ENCODE assay signal across 8 mouse cellular contexts in genomic region chr17:34038440-34038839, GRCm38 (mm10). TPM values are rescaled to one million over a fixed set of nuclear protein-coding genes. Genes with fewer than 3 reads are reported as not detected.
DNase-seq lines count a peak whose midpoint lies in the region; ATAC-seq and TF ChIP-seq lines count a peak whose summit lies in the region.

No protein-coding gene starts in this region.

- H3K4me1 ChIP-seq in kidney, postnatal 0 days (replicated peaks; ENCODE audit: insufficient read depth, low read length), result peaks cover 14% of the 10 kb centered on the region
- peaks cover 21% of the 10 kb centered on the region for H3K4me1 ChIP-seq in forebrain, embryonic 16.5 days (replicated peaks; ENCODE audit: control insufficient read depth, insufficient read depth, low read length)
- peaks cover 52% of the 10 kb centered on the region for H3K4me1 ChIP-seq in neural tube, embryonic 13.5 days (replicated peaks)

- H3K27ac ChIP-seq in kidney, postnatal 0 days, result no peak overlapping the region
- H3K27ac ChIP-seq in forebrain, embryonic 16.5 days (ENCODE audit: low read length), result no peak overlapping the region
- H3K27ac ChIP-seq in neural tube, embryonic 13.5 days (replicated peaks), result 0 out of 2 replicates have a peak overlapping the region, but pooled peaks have one; percentile 18

- H3K4me3 ChIP-seq in kidney, postnatal 0 days (replicated peaks; ENCODE audit: low read depth, low read length), result 0 out of 2 replicates have a peak overlapping the region, but pooled peaks have one; percentile 1
- peak overlapping the region; percentile 33 for H3K4me3 ChIP-seq in forebrain, embryonic 16.5 days (replicated peaks; ENCODE audit: low read length)
- peak overlapping the region; percentile 28 for H3K4me3 ChIP-seq in neural tube, embryonic 13.5 days

- H3K36me3 ChIP-seq in kidney, postnatal 0 days (ENCODE audit: insufficient read depth, low read length), result peaks cover 32% of the 10 kb centered on the region
- H3K36me3 ChIP-seq in forebrain, embryonic 16.5 days (ENCODE audit: control insufficient read depth, insufficient read depth), result peaks cover 19% of the 10 kb centered on the region
- H3K36me3 ChIP-seq in neural tube, embryonic 13.5 days, result peaks cover 47% of the 10 kb centered on the region

- H3K27me3 ChIP-seq in kidney, postnatal 0 days (ENCODE audit: insufficient read depth, low read length), result 0 out of 2 replicates have a peak, but pooled peaks cover 4% of the 10 kb centered on the region
- H3K27me3 ChIP-seq in forebrain, embryonic 16.5 days (replicated peaks; ENCODE audit: control insufficient read depth, insufficient read depth, low read length), result no peaks in the 10 kb centered on the region
- no peaks in the 10 kb centered on the region for H3K27me3 ChIP-seq in neural tube, embryonic 13.5 days

- H3K9me3 ChIP-seq in kidney, postnatal 0 days (replicated peaks; ENCODE audit: low read length), result no peaks in the 10 kb centered on the region
- H3K9me3 ChIP-seq in forebrain, embryonic 16.5 days (ENCODE audit: control insufficient read depth, low read length), result no peaks in the 10 kb centered on the region
- H3K9me3 ChIP-seq in neural tube, embryonic 13.5 days, result no peaks in the 10 kb centered on the region

- DNase-seq in kidney, postnatal 0 days (ENCODE audit: low spot score), result no peak
- no peak for DNase-seq in kidney, adult 18-20 months
- DNase-seq in cerebellum, postnatal 14 days, result peak; percentile 53 to 62
- DNase-seq in left cerebral cortex, adult 8-10 months (ENCODE audit: low spot score in 2 of 2), result peak; percentile 45 to 67
- no peak for DNase-seq in thymus, postnatal 14 days

- WGBS in kidney, postnatal 0 days, result 16% methylated on average over 17 of the region's 21 CpGs
- WGBS in forebrain, embryonic 16.5 days, result 4% methylated on average over 21 of the region's 21 CpGs
- 10% methylated on average over 17 of the region's 21 CpGs for WGBS in neural tube, embryonic 13.5 days

- no peak overlapping the region for H3K9ac ChIP-seq in kidney, postnatal 0 days (ENCODE audit: low read depth, low read length)
- H3K9ac ChIP-seq in forebrain, embryonic 16.5 days (replicated peaks; ENCODE audit: low read depth, low read length), result peak overlapping the region; percentile 40
- peak overlapping the region; percentile 67 for H3K9ac ChIP-seq in neural tube, embryonic 13.5 days

- TF ChIP-seq CTCF in kidney, postnatal 0 days (IDR thresholded peaks at IDR 0.05; ENCODE audit: low read depth), result no peak

- no peak for ATAC-seq in kidney, postnatal 0 days (replicated peaks; ENCODE audit: low FRiP score, low read depth)
- peak; percentile 34 for ATAC-seq in forebrain, embryonic 16.5 days
- peak; percentile 40 for ATAC-seq in neural tube, embryonic 13.5 days (ENCODE audit: low read depth)
- no peak for ATAC-seq in CD4-positive, CD25-positive, alpha-beta regulatory T cell, adult 4 months

- H3K4me2 ChIP-seq in kidney, postnatal 0 days (ENCODE audit: low read length), result peak overlapping the region; percentile 51
- H3K4me2 ChIP-seq in forebrain, embryonic 16.5 days (ENCODE audit: low read length), result peak overlapping the region; percentile 72
- peak overlapping the region; percentile 62 for H3K4me2 ChIP-seq in neural tube, embryonic 13.5 days

RNA-seq across cellular contexts. Expression of gene Col11a2, which starts 0.8 kb away (rescaled TPM):
- polyA plus RNA-seq in kidney, postnatal 0 days (2015; fragmentation: Nextera tagmentation; extraction: Ambion mirVana), result 1.4 and 1.6 TPM in 2 replicates
- 2.3 and 4.0 TPM in 2 replicates for polyA plus RNA-seq in forebrain, embryonic 16.5 days (2015; fragmentation: Nextera tagmentation; extraction: Ambion mirVana)
- total RNA-seq in left cerebral cortex, adult 8-10 months (2022), result 10 to 100 TPM; 12.6 to 18.0 (median 16.8) TPM
- polyA plus RNA-seq in neural tube, embryonic 13.5 days (2015; fragmentation: Nextera tagmentation; extraction: Ambion mirVana), result 4.5 and 4.7 TPM in 2 replicates
- polyA plus RNA-seq in CD4-positive, CD25-positive, alpha-beta regulatory T cell, adult 4 months (2017; shearing (Covaris generic)), result under 1 TPM; 0.15 to 0.42 TPM

RNA-seq across cellular contexts. Expression of gene Rxrb, which starts 6.8 kb away (rescaled TPM):
- polyA plus RNA-seq in kidney, postnatal 0 days (2015; fragmentation: Nextera tagmentation; extraction: Ambion mirVana), result 42.3 and 46.1 TPM in 2 replicates
- polyA plus RNA-seq in forebrain, embryonic 16.5 days (2015; fragmentation: Nextera tagmentation; extraction: Ambion mirVana), result 55.6 and 60.2 TPM in 2 replicates
- 10 to 100 TPM; 72.8 to 87.6 (median 78.1) TPM for total RNA-seq in left cerebral cortex, adult 8-10 months (2022)
- polyA plus RNA-seq in neural tube, embryonic 13.5 days (2015; fragmentation: Nextera tagmentation; extraction: Ambion mirVana), result 57.4 and 57.5 TPM in 2 replicates
- polyA plus RNA-seq in CD4-positive, CD25-positive, alpha-beta regulatory T cell, adult 4 months (2017; shearing (Covaris generic)), result 10 to 100 TPM; 11.2 to 12.5 TPM

RNA-seq across cellular contexts. Expression of gene Slc39a7, which starts 7.0 kb away (rescaled TPM):
- polyA plus RNA-seq in kidney, postnatal 0 days (2015; fragmentation: Nextera tagmentation; extraction: Ambion mirVana), result 149 and 165 TPM in 2 replicates
- 148 and 157 TPM in 2 replicates for polyA plus RNA-seq in forebrain, embryonic 16.5 days (2015; fragmentation: Nextera tagmentation; extraction: Ambion mirVana)
- total RNA-seq in left cerebral cortex, adult 8-10 months (2022), result 10 to 100 TPM; 91.2 to 98.6 (median 95.0) TPM
- 158 and 161 TPM in 2 replicates for polyA plus RNA-seq in neural tube, embryonic 13.5 days (2015; fragmentation: Nextera tagmentation; extraction: Ambion mirVana)
- polyA plus RNA-seq in CD4-positive, CD25-positive, alpha-beta regulatory T cell, adult 4 months (2017; shearing (Covaris generic)), result 10 to 100 TPM; 53.0 to 92.6 TPM

RNA-seq across cellular contexts. Expression of gene H2-Ke6, which starts 10.6 kb away (rescaled TPM):
- 64.9 and 65.7 TPM in 2 replicates for polyA plus RNA-seq in kidney, postnatal 0 days (2015; fragmentation: Nextera tagmentation; extraction: Ambion mirVana)
- 63.9 and 65.4 TPM in 2 replicates for polyA plus RNA-seq in forebrain, embryonic 16.5 days (2015; fragmentation: Nextera tagmentation; extraction: Ambion mirVana)
- 10 to 100 TPM; 45.6 to 50.2 (median 46.4) TPM for total RNA-seq in left cerebral cortex, adult 8-10 months (2022)
- 61.7 and 65.0 TPM in 2 replicates for polyA plus RNA-seq in neural tube, embryonic 13.5 days (2015; fragmentation: Nextera tagmentation; extraction: Ambion mirVana)
- 10 to 100 TPM; 20.9 to 21.4 TPM for polyA plus RNA-seq in CD4-positive, CD25-positive, alpha-beta regulatory T cell, adult 4 months (2017; shearing (Covaris generic))

RNA-seq across cellular contexts. Expression of gene Ring1, which starts 14.0 kb away (rescaled TPM):
- 17.9 and 23.3 TPM in 2 replicates for polyA plus RNA-seq in kidney, postnatal 0 days (2015; fragmentation: Nextera tagmentation; extraction: Ambion mirVana)
- polyA plus RNA-seq in forebrain, embryonic 16.5 days (2015; fragmentation: Nextera tagmentation; extraction: Ambion mirVana), result 16.0 and 20.4 TPM in 2 replicates
- 10 to 100 TPM; 31.4 to 43.5 (median 36.1) TPM for total RNA-seq in left cerebral cortex, adult 8-10 months (2022)
- 19.3 and 22.4 TPM in 2 replicates for polyA plus RNA-seq in neural tube, embryonic 13.5 days (2015; fragmentation: Nextera tagmentation; extraction: Ambion mirVana)
- polyA plus RNA-seq in CD4-positive, CD25-positive, alpha-beta regulatory T cell, adult 4 months (2017; shearing (Covaris generic)), result 1 to 10 TPM; 2.2 to 2.3 TPM

Comparison
In these comparisons a context has a peak if more than half of its experiments do, and no peak if none do; other contexts are left out.
1. ATAC-seq: peak in forebrain, embryonic 16.5 days (single experiment) and neural tube, embryonic 13.5 days (single experiment); none in kidney, postnatal 0 days (single experiment) and CD4-positive, CD25-positive, alpha-beta regulatory T cell, adult 4 months (single experiment).
2. DNase-seq: peak in cerebellum, postnatal 14 days (2 of 2) and left cerebral cortex, adult 8-10 months (2 of 2); none in kidney, postnatal 0 days (single experiment), kidney, adult 18-20 months (single experiment) and thymus, postnatal 14 days (single experiment).
3. Peak in every context shown above with its lines, with median percentiles within 50 percentile points of each other: H3K4me2 ChIP-seq and H3K4me3 ChIP-seq.